Mouse (Mus musculus): ENCODE data around the gene Fcgr3. TPM values are rescaled to one million over a fixed set of nuclear protein-coding genes. Genes with fewer than 3 reads are reported as not detected.

Gene Fcgr3
- total and polyA plus RNA-seq, 3 experiments, result 11.5 to 12.7 (median 12.1) TPM

- DNase-seq, result peak; percentile 89 to 92
- Histone ChIP-seq H3K27ac (peak overlapping the region; percentile 91), H3K27me3 (ENCODE audit: control insufficient read depth, insufficient read depth, low read length) (no peaks in the 10 kb centered on the region), H3K4me1 (ENCODE audit: control insufficient read depth, insufficient read depth, low read length) (no peaks in the 10 kb centered on the region; the same call in 1 of the 2 replicates), H3K36me3 (ENCODE audit: control insufficient read depth, insufficient read depth, low read length) (no peaks in the 10 kb centered on the region), H3K9ac (ENCODE audit: low read depth, low read length) (peak overlapping the region; percentile 69), H3K4me3 (peak overlapping the region; percentile 85), H3K79me2 (replicated peaks; ENCODE audit: control insufficient read depth, insufficient read depth, low read length) (no peaks in the 10 kb centered on the region)
- WGBS, result under 1% methylated on average over 33 of the region's 33 CpGs
- intact Hi-C loops (cut with DNase I), result loop anchor here (2.0 kb wide), 3 partner anchors 18 to 66 kb away; no protein-coding TSS in a partner anchor
- TF ChIP-seq CTCF (IDR thresholded peaks at IDR 0.05) (no peak), POLR2A (IDR thresholded peaks at IDR 0.05; ENCODE audit: insufficient read depth, low read depth, low read length) (peak; percentile 56), EP300 (IDR thresholded peaks at IDR 0.05; ENCODE audit: insufficient read depth, low read depth, low read length) (peak; percentile 90)
Measured at GRCm38 (mm10) chr1:171044365-171045078, 20.2 kb downstream of the Fcgr3 start.

GRCm38 (mm10) chr1:171043594-171044153 lies 21.1 kb downstream of the Fcgr3 start:
- Histone ChIP-seq H3K79me2 (replicated peaks; ENCODE audit: control insufficient read depth, insufficient read depth, low read length) (no peaks in the 10 kb centered on the region), H3K4me1 (ENCODE audit: control insufficient read depth, insufficient read depth, low read length) (no peaks in the 10 kb centered on the region; the same call in 1 of the 2 replicates), H3K27ac (peak overlapping the region; percentile 91), H3K4me3 (peak overlapping the region; percentile 85), H3K36me3 (ENCODE audit: control insufficient read depth, insufficient read depth, low read length) (no peaks in the 10 kb centered on the region), H3K27me3 (ENCODE audit: control insufficient read depth, insufficient read depth, low read length) (no peaks in the 10 kb centered on the region), H3K9ac (ENCODE audit: low read depth, low read length) (no peak overlapping the region)
- TF ChIP-seq CTCF (IDR thresholded peaks at IDR 0.05) (peak; percentile 64), POLR2A (IDR thresholded peaks at IDR 0.05; ENCODE audit: insufficient read depth, low read depth, low read length) (no peak)
- no peak for DNase-seq
- WGBS, result 69% methylated on average over 3 of the region's 3 CpGs
- intact Hi-C loops (cut with DNase I), result loop anchor here (2.0 kb wide), 3 partner anchors 19 to 67 kb away; no protein-coding TSS in a partner anchor

- 75% methylated on average over 7 of the region's 7 CpGs for WGBS
- Histone ChIP-seq H3K9ac (ENCODE audit: low read depth, low read length) (no peak overlapping the region), H3K36me3 (ENCODE audit: control insufficient read depth, insufficient read depth, low read length) (no peaks in the 10 kb centered on the region), H3K4me3 (no peak overlapping the region), H3K27ac (no peak overlapping the region), H3K79me2 (replicated peaks; ENCODE audit: control insufficient read depth, insufficient read depth, low read length) (no peaks in the 10 kb centered on the region), H3K27me3 (ENCODE audit: control insufficient read depth, insufficient read depth, low read length) (no peaks in the 10 kb centered on the region), H3K4me1 (ENCODE audit: control insufficient read depth, insufficient read depth, low read length) (peaks cover 1% of the 10 kb centered on the region)
- intact Hi-C loops (cut with DNase I), result loop anchor here (2.0 kb wide), 1 partner anchor 463 kb away; the partner anchor contains the start of gene Alyref2
- DNase-seq, result no peak
- TF ChIP-seq POLR2A (IDR thresholded peaks at IDR 0.05; ENCODE audit: insufficient read depth, low read depth, low read length) (no peak), CTCF (IDR thresholded peaks at IDR 0.05) (no peak), EP300 (IDR thresholded peaks at IDR 0.05; ENCODE audit: insufficient read depth, low read depth, low read length) (no peak)
Measured at GRCm38 (mm10) chr1:171039880-171040279, 24.9 kb downstream of the Fcgr3 start.

- no peak for TF ChIP-seq EP300 (IDR thresholded peaks at IDR 0.05; ENCODE audit: insufficient read depth, low read depth, low read length)
- TF ChIP-seq POLR2A (IDR thresholded peaks at IDR 0.05; ENCODE audit: insufficient read depth, low read depth, low read length), result no peak
- no peak for TF ChIP-seq CTCF (IDR thresholded peaks at IDR 0.05)
- H3K4me1 ChIP-seq (ENCODE audit: control insufficient read depth, insufficient read depth, low read length), result peaks cover 1% of the 10 kb centered on the region
- no peak for DNase-seq
- no peaks in the 10 kb centered on the region for H3K36me3 ChIP-seq (ENCODE audit: control insufficient read depth, insufficient read depth, low read length)
- no peaks in the 10 kb centered on the region for H3K79me2 ChIP-seq (replicated peaks; ENCODE audit: control insufficient read depth, insufficient read depth, low read length)
- H3K27me3 ChIP-seq (ENCODE audit: control insufficient read depth, insufficient read depth, low read length), result no peaks in the 10 kb centered on the region
- 84% methylated on average over 6 of the region's 6 CpGs for WGBS
- intact Hi-C loops (cut with DNase I), result loop anchor here (2.0 kb wide), 1 partner anchor 464 kb away; the partner anchor contains the start of gene Alyref2
- no peak overlapping the region for H3K27ac ChIP-seq
- H3K9ac ChIP-seq (ENCODE audit: low read depth, low read length), result no peak overlapping the region
- no peak overlapping the region for H3K4me3 ChIP-seq
Measured at GRCm38 (mm10) chr1:171039135-171039534, 25.6 kb downstream of the Fcgr3 start.

- no peaks in the 10 kb centered on the region for H3K79me2 ChIP-seq (replicated peaks; ENCODE audit: control insufficient read depth, insufficient read depth, low read length)
- peak overlapping the region; percentile 81 for H3K4me3 ChIP-seq
- peak; percentile 81 to 86 for DNase-seq
- peak; percentile 88 for TF ChIP-seq EP300 (IDR thresholded peaks at IDR 0.05; ENCODE audit: insufficient read depth, low read depth, low read length)
- no peak for TF ChIP-seq POLR2A (IDR thresholded peaks at IDR 0.05; ENCODE audit: insufficient read depth, low read depth, low read length)
- intact Hi-C loops (cut with DNase I), result loop anchor here (2.0 kb wide), 1 partner anchor 465 kb away; the partner anchor contains the start of gene Alyref2
- H3K36me3 ChIP-seq (ENCODE audit: control insufficient read depth, insufficient read depth, low read length), result no peaks in the 10 kb centered on the region
- H3K27ac ChIP-seq, result peak overlapping the region; percentile 90
- WGBS, result under 1% methylated on average over 47 of the region's 47 CpGs
- H3K9ac ChIP-seq (ENCODE audit: low read depth, low read length), result peak overlapping the region; percentile 61
- H3K4me1 ChIP-seq (ENCODE audit: control insufficient read depth, insufficient read depth, low read length), result peaks cover 1% of the 10 kb centered on the region
- H3K27me3 ChIP-seq (ENCODE audit: control insufficient read depth, insufficient read depth, low read length), result no peaks in the 10 kb centered on the region
Measured at GRCm38 (mm10) chr1:171037861-171038721, 26.6 kb downstream of the Fcgr3 start.
